Mouse (Mus musculus) C2C12 (cell line): ENCODE measurements around the gene Enc1.

ENCODE experiments used
- CTCF ChIP-seq: IDR thresholded peaks from one replicate; pipeline ENCODE4 v1.5.1; 2011; ENCODE audit not compliant: control insufficient read depth, insufficient read depth, insufficient read length
- MYOD1 ChIP-seq: IDR thresholded peaks from one replicate; pipeline ENCODE4 v1.6.1; 2011; ENCODE audit warnings: low read depth; ENCODE audit not compliant: control insufficient read depth, insufficient read length
- USF1 ChIP-seq: IDR thresholded peaks from one replicate; pipeline ENCODE4 v1.6.1; 2011; ENCODE audit warnings: low read depth, mild to moderate bottlenecking, control low read depth, moderate library complexity

DNA sequence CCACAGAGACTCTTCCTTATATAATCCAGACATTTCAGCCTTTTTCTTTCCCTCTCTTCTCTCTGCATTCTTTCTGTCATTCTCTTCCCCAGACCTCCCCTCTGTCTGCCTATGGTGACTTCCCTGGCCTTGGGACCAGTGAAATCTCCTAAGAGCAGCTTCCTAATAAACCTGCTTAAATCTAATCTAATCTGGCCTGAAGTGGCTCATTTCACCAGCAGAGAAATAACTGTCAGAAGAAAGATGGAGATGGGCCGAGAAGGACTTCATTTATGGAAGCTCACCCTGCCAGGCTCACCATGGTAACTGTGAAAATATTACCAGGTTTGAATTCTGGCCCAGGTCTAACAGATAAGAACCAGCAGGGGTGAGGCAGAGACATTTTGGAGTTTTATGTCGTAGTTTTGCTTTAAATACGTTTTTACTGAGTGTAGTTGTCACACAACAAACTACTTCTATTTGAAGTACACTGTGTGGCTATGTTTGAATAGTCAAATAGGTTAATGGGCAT, 32.4 kb upstream of the Enc1 start:
- TF ChIP-seq CTCF = no peak
- TF ChIP-seq USF1 = no peak
- TF ChIP-seq MYOD1 = no peak
